Mouse (Mus musculus): ENCODE data around the gene Cnksr1. TPM values are rescaled to one million over a fixed set of nuclear protein-coding genes. Genes with fewer than 3 reads are reported as not detected.

Cnksr1 gene
- polyA plus RNA-seq, 1 experiment from 2014 or later, result 0.26 TPM

DNA sequence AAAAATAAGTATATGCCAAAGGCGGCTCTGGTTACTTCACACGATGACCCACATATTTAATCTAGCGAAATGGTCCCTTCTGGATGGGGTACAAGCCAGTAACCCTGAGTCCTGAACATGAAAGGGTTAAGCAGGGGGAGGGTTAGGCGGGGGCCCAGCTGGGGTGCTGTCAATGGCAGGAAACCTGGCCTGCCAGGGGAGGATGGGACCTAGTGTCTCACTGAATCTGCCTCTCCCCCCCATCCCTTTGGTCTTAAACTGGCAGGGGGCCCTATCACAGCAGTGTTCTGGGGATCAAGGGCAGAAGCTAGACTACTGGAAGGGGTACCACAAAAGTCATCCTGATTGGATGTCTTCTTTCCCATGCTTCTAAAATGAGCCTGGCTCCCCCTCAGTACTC, 17.7 kb upstream of the Cnksr1 start:
- Histone ChIP-seq H3K27ac (ENCODE audit: low read depth, low read length) (no peak overlapping the region), H3K9me3 (ENCODE audit: control insufficient read depth, low read length) (no peaks in the 10 kb centered on the region), H3K27me3 (replicated peaks; ENCODE audit: control insufficient read depth, insufficient read depth, low read length) (peaks cover 47% of the 10 kb centered on the region), H3K9ac (ENCODE audit: low read depth, low read length) (peak overlapping the region; percentile 36; the same call in 1 of the 2 replicates), H3K4me1 (replicated peaks; ENCODE audit: control insufficient read depth, insufficient read depth, low read length) (peaks cover 38% of the 10 kb centered on the region), H3K4me2 (no peak overlapping the region), H3K4me3 (ENCODE audit: low read depth, low read length) (no peak overlapping the region), H3K36me3 (ENCODE audit: control insufficient read depth, insufficient read depth, low read length) (no peaks in the 10 kb centered on the region)
- WGBS, result 34% methylated on average over 4 of the region's 4 CpGs
- DNase-seq (ENCODE audit: low spot score), result no peak
- ATAC-seq (replicated peaks; ENCODE audit: low FRiP score), result no peak

DNA sequence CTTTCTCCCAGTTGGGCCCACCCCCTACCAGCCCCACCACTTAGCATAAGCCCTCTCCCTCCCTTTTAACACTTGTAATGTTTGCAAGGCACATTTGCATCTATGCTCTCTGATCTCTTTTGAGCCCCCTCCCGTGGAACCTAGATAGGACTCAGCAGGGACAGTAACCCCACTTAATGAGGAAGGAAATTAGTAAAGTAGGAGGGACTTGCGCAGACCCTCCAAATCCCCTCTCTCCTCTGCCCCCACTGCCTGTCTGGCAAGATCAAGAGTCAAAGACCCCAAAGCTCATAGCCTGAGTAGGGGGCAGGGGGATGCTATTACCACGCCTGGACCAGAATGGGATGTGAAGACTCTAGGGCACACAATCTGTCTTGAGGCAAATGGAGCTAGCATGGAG, 16.6 kb upstream of the Cnksr1 start:
- Histone ChIP-seq H3K4me3 (ENCODE audit: low read depth, low read length) (no peak overlapping the region), H3K9me3 (ENCODE audit: control insufficient read depth, low read length) (no peaks in the 10 kb centered on the region), H3K9ac (ENCODE audit: low read depth, low read length) (no peak overlapping the region), H3K4me1 (replicated peaks; ENCODE audit: control insufficient read depth, insufficient read depth, low read length) (peaks cover 46% of the 10 kb centered on the region), H3K27ac (ENCODE audit: low read depth, low read length) (no peak overlapping the region), H3K4me2 (no peak overlapping the region), H3K36me3 (ENCODE audit: control insufficient read depth, insufficient read depth, low read length) (no peaks in the 10 kb centered on the region), H3K27me3 (replicated peaks; ENCODE audit: control insufficient read depth, insufficient read depth, low read length) (peaks cover 58% of the 10 kb centered on the region)
- DNase-seq (ENCODE audit: low spot score), result no peak
- no peak for ATAC-seq (replicated peaks; ENCODE audit: low FRiP score)
- WGBS, result 34% methylated on average over 3 of the region's 3 CpGs

DNA sequence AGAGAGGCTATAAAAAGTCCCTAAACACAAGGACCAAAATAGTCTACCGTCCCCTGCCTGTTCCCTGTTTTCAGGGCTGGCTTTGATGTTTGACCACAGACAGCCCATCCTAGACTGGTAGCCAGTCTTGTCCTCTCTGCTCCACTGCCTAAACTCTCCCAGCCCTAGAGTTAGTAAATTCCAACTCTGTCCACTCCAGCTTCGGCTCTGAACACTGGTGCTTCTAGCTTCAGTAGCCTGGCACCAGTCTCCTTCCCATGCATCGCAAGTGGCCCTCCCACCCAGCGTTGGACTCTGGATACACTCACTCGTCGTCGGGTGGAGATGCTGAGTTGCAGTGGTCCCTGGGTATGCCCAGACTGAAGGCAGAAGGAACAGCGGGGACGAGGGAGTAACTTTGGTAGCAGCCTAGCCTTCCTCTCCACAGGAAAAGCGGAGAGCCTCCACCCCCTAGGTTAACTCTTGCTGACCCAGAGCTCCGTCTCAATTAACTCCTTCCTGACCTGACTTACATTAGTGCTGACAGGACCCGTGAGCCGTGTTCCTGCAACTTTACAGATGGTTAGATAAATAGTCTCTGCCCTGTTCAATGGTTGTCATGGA, 15.6 kb upstream of the Cnksr1 start, which contains the start of gene Grrp1:
Gene Grrp1 (minus strand): TSS at position 385 of the 603 bp plus-strand sequence.
- peak within 1 kb of the TSS; percentile 32 for H3K4me3 ChIP-seq (ENCODE audit: low read depth, low read length)
- no peaks in the 10 kb centered on the region for H3K9me3 ChIP-seq (ENCODE audit: control insufficient read depth, low read length)
- peak within 1 kb of the TSS; percentile 23; the same call in 1 of the 2 replicates for H3K9ac ChIP-seq (ENCODE audit: low read depth, low read length)
- WGBS, result 2% methylated on average over 13 of the region's 13 CpGs
- peaks cover 51% of the 10 kb centered on the region for H3K4me1 ChIP-seq (replicated peaks; ENCODE audit: control insufficient read depth, insufficient read depth, low read length)
- no peak within 1 kb of the TSS for H3K27ac ChIP-seq (ENCODE audit: low read depth, low read length)
- H3K27me3 ChIP-seq (replicated peaks; ENCODE audit: control insufficient read depth, insufficient read depth, low read length), result peaks cover 67% of the 10 kb centered on the region
- H3K36me3 ChIP-seq (ENCODE audit: control insufficient read depth, insufficient read depth, low read length), result no peaks in the 10 kb centered on the region
- DNase-seq (ENCODE audit: low spot score) (peak; percentile 63), ATAC-seq (replicated peaks; ENCODE audit: low FRiP score) (no peak)
- peak within 1 kb of the TSS; percentile 89 for H3K4me2 ChIP-seq

DNA sequence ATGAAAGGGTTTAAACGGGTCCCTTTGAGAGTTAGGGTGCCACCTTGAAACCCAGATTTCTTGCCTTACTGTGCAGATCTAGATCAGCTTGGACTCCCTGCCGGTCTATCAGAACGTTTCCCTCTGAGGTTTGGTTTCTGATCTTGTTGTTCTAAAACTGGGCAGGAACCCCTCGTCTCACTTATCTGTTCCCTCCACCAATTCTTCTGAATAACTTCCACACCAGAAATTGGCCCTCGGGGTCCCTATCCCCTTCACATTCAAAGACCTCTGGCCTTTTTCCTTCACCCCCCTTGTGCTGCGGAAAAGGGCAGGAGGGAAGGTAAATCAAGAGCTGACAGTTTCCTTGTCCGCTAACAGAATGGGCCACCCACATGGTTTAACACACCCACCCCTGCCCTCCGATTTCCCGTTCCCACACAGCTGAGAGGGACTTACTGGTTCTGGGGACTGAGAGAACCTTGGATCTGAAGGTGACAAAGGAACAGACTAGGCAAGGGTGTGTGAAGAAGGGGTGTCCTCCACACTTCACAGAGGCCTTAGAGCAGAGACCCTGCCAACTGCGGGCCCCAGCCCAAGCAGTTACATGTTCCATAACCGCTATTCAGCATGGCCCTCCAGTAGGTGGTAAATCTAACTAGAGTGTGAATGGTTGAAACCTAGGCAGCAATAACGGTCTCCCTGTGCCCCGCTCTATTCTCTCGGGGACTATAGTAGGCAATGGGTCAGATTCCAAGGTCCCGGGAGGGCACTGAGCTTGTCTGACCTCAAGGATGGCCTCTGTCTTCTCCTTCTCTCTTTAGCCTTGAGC, 14.9 kb upstream of the Cnksr1 start:
- Histone ChIP-seq H3K4me3 (ENCODE audit: low read depth, low read length) (peak overlapping the region; percentile 32), H3K36me3 (ENCODE audit: control insufficient read depth, insufficient read depth, low read length) (no peaks in the 10 kb centered on the region), H3K4me1 (replicated peaks; ENCODE audit: control insufficient read depth, insufficient read depth, low read length) (peaks cover 51% of the 10 kb centered on the region), H3K27me3 (replicated peaks; ENCODE audit: control insufficient read depth, insufficient read depth, low read length) (peaks cover 74% of the 10 kb centered on the region), H3K9me3 (ENCODE audit: control insufficient read depth, low read length) (no peaks in the 10 kb centered on the region), H3K4me2 (peak overlapping the region; percentile 89), H3K9ac (ENCODE audit: low read depth, low read length) (no peak overlapping the region), H3K27ac (ENCODE audit: low read depth, low read length) (no peak overlapping the region)
- no peak for DNase-seq (ENCODE audit: low spot score)
- ATAC-seq (replicated peaks; ENCODE audit: low FRiP score), result no peak
- 10% methylated on average over 15 of the region's 15 CpGs for WGBS

DNA sequence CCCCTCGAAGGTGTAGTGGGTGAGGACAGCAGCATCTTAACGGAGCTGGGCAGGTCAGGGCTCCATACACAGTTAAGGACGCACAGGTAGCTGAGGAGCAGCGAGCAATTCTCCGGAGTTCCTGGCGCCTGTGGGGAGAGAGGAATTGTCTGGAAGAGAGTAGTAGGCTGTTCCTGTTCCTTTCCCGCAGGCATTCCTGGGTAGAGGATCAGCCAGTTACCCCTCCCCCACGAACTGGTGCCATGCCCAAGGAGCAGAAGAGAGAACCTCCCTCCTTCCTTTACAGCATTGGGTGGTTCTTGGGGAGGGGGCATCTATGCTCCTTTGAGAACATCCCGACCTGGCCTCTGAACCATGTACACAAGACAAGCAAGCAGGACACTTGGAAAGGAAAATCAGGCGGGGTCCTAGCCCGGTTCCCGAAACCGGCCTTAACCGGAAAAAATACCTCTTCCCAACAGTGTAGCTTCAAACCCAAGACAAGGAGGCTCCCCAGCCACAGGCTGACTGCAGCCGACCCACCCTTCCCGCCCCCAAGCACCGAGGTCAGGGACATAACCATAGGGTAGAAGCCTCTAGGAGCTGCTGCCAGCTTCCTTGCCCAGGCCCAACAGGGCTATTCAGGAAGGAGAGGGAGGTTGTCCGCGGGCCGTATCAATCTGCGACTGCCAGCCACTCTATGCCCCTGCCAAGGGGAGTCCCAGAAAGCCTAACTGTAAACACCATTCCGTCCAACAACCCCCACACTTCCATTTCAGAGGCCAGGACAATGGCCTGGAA, 14.1 kb upstream of the Cnksr1 start:
- H3K9ac ChIP-seq (ENCODE audit: low read depth, low read length), result no peak overlapping the region
- no peak overlapping the region for H3K27ac ChIP-seq (ENCODE audit: low read depth, low read length)
- peaks cover 82% of the 10 kb centered on the region for H3K27me3 ChIP-seq (replicated peaks; ENCODE audit: control insufficient read depth, insufficient read depth, low read length)
- H3K4me3 ChIP-seq (ENCODE audit: low read depth, low read length), result peak overlapping the region; percentile 53
- ATAC-seq (replicated peaks; ENCODE audit: low FRiP score), result no peak
- H3K4me1 ChIP-seq (replicated peaks; ENCODE audit: control insufficient read depth, insufficient read depth, low read length), result peaks cover 51% of the 10 kb centered on the region
- no peaks in the 10 kb centered on the region for H3K9me3 ChIP-seq (ENCODE audit: control insufficient read depth, low read length)
- H3K4me2 ChIP-seq, result peak overlapping the region; percentile 89
- no peaks in the 10 kb centered on the region for H3K36me3 ChIP-seq (ENCODE audit: control insufficient read depth, insufficient read depth, low read length)
- 11% methylated on average over 22 of the region's 22 CpGs for WGBS
- no peak for DNase-seq (ENCODE audit: low spot score)

DNA sequence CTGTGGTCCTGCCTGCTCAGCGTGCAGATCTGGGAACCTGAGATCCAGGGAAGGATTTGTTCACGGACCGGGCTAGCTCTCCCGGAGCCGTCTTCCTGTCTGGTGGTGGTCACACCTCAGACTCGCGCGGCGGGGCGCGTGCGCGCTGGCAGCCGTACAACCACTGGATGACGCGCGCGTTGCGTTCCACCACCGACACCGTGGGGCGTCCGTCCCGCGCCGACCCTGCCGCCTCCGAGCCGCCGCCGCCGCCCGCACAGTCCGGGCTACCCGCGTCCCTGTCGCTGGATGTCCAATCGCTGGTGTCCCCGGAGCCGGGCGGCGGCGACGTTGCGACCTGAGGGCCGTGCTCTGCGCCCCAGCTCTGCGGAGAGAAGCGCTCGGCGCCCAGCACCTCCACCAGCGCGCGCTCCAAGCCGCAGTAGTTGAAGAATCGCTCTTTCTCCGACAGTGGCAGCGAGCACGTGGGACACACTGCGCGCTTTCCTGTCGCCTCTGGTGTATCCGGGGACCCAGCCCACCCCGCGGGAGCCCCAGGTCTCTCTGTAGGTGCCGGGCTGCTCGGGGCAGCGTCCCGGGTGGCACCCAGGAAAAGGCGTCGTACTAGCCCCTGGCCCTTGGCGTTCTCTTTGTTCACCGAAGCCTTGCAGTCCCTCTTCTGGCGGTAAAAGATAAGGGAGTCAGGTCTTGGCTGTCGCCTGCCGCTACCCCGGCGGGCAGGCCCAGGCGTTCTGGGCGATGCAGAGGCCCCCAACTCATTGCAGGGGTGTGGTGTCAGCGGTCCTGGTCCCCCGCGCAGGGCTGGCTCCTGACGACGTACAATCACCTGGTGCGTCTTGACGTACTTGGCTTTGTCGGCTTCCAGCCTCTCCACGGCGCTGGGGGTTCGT, 13.3 kb upstream of the Cnksr1 start:
- peak overlapping the region; percentile 57 for H3K9ac ChIP-seq (ENCODE audit: low read depth, low read length)
- ATAC-seq (replicated peaks; ENCODE audit: low FRiP score), result peak; percentile 47; the same call in 1 of the 2 replicates

DNA sequence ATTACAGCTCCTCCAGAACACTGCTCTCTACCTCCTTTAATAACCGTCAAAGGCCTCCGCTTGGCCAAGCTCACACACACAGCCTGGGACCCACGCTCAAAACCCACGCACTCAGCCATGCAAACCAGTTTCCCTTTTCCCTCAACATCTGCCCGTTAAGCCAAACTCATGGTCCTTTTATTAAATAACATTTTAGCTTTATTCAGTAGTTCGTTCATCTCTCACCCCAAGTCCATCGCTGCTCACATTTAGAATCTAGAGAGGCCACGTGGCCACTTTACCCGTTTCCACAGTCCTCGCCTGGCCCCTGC, 12.7 kb upstream of the Cnksr1 start:
- H3K9me3 ChIP-seq (ENCODE audit: control insufficient read depth, low read length), result no peaks in the 10 kb centered on the region
- H3K4me1 ChIP-seq (replicated peaks; ENCODE audit: control insufficient read depth, insufficient read depth, low read length), result peaks cover 42% of the 10 kb centered on the region
- no peak overlapping the region for H3K27ac ChIP-seq (ENCODE audit: low read depth, low read length)
- 20% methylated on average over 10 of the region's 10 CpGs for WGBS
- H3K4me2 ChIP-seq, result peak overlapping the region; percentile 89
- ATAC-seq (replicated peaks; ENCODE audit: low FRiP score), result no peak
- H3K9ac ChIP-seq (ENCODE audit: low read depth, low read length), result peak overlapping the region; percentile 57; the same call in 1 of the 2 replicates
- peaks cover 92% of the 10 kb centered on the region for H3K27me3 ChIP-seq (replicated peaks; ENCODE audit: control insufficient read depth, insufficient read depth, low read length)
- DNase-seq (ENCODE audit: low spot score), result no peak
- H3K4me3 ChIP-seq (ENCODE audit: low read depth, low read length), result peak overlapping the region; percentile 53
- H3K36me3 ChIP-seq (ENCODE audit: control insufficient read depth, insufficient read depth, low read length), result no peaks in the 10 kb centered on the region

More for the DNA sequence above, 13.3 kb upstream of the Cnksr1 start:
- peak overlapping the region; percentile 89 for H3K4me2 ChIP-seq
- no peaks in the 10 kb centered on the region for H3K36me3 ChIP-seq (ENCODE audit: control insufficient read depth, insufficient read depth, low read length)
- no peak overlapping the region; the same call in 1 of the 2 replicates for H3K27ac ChIP-seq (ENCODE audit: low read depth, low read length)
- peak overlapping the region; percentile 53 for H3K4me3 ChIP-seq (ENCODE audit: low read depth, low read length)
- under 1% methylated on average over 88 of the region's 91 CpGs for WGBS
- DNase-seq (ENCODE audit: low spot score), result peak; percentile 69
- H3K27me3 ChIP-seq (replicated peaks; ENCODE audit: control insufficient read depth, insufficient read depth, low read length), result peaks cover 87% of the 10 kb centered on the region
- H3K9me3 ChIP-seq (ENCODE audit: control insufficient read depth, low read length), result no peaks in the 10 kb centered on the region
- peaks cover 48% of the 10 kb centered on the region for H3K4me1 ChIP-seq (replicated peaks; ENCODE audit: control insufficient read depth, insufficient read depth, low read length)

All from liver, embryonic 11.5 days (tissue).